Mouse (Mus musculus) MEL-GATA-1-ER (cell line): Measurements from ENCODE around the gene Calm4.
"Not testable (repeated sequence)": the region's sequence is repeated elsewhere in the genome, so short reads cannot be mapped to it uniquely, and the experiment has no call there.

Source experiments
- DNase-seq: peaks from one replicate; pipeline ENCODE4 v3.0.0-alpha.2; 2012; ENCODE audit warnings: low read depth; ENCODE audit errors: extremely low read depth

Calm4 gene

GRCm38 (mm10) chr13:3837312-3837807 is at the start of gene Calm4:
Gene Calm4 (plus strand): TSS chr13:3837757.
- not testable (repeated sequence) for DNase-seq

GRCm38 (mm10) chr13:3788588-3788987 is 49.0 kb upstream of the Calm4 start:
- no peak for DNase-seq

GRCm38 (mm10) chr13:3789531-3789930 is 48.0 kb upstream of the Calm4 start:
- no peak for DNase-seq

- DNase-seq, result no peak
These were observed 40.9 kb upstream of the Calm4 start for GRCm38 (mm10) chr13:3796649-3797048.

GRCm38 (mm10) chr13:3798751-3799150 is 38.8 kb upstream of the Calm4 start:
- DNase-seq, result no peak

- DNase-seq, result no peak
These were observed 38.2 kb upstream of the Calm4 start for GRCm38 (mm10) chr13:3799386-3799785.

GRCm38 (mm10) chr13:3804186-3804585 is 33.4 kb upstream of the Calm4 start, which contains the start of gene Calml3:
Gene Calml3 (minus strand): TSS chr13:3804316.
- DNase-seq, result no peak

- DNase-seq, result no peak
These were observed 32.4 kb upstream of the Calm4 start for GRCm38 (mm10) chr13:3805132-3805531.

GRCm38 (mm10) chr13:3805638-3806037 is 31.9 kb upstream of the Calm4 start:
- peak; percentile 52 for DNase-seq

GRCm38 (mm10) chr13:3807131-3807827 is 30.3 kb upstream of the Calm4 start:
- peak; percentile 27 for DNase-seq

GRCm38 (mm10) chr13:3818012-3818739 is 19.4 kb upstream of the Calm4 start:
- DNase-seq, result no peak

- no peak for DNase-seq
These were observed 18.8 kb upstream of the Calm4 start for GRCm38 (mm10) chr13:3818740-3819076.

GRCm38 (mm10) chr13:3822105-3822504 is 15.5 kb upstream of the Calm4 start:
- DNase-seq, result no peak

- DNase-seq, result no peak
These were observed 11.8 kb upstream of the Calm4 start for GRCm38 (mm10) chr13:3825726-3826125.

GRCm38 (mm10) chr13:3831546-3831945 is 6.0 kb upstream of the Calm4 start:
- no peak for DNase-seq

- DNase-seq, result no peak
These were observed 5.6 kb upstream of the Calm4 start for GRCm38 (mm10) chr13:3831994-3832393.

GRCm38 (mm10) chr13:3832450-3832849 is 5.1 kb upstream of the Calm4 start:
- no peak for DNase-seq

- DNase-seq, result not testable (repeated sequence)
These were observed 3.9 kb upstream of the Calm4 start for GRCm38 (mm10) chr13:3833644-3834043.

- not testable (repeated sequence) for DNase-seq
These were observed 3.1 kb downstream of the Calm4 start for GRCm38 (mm10) chr13:3840662-3841061.

- no peak for DNase-seq
These were observed 12.8 kb downstream of the Calm4 start for GRCm38 (mm10) chr13:3850330-3850729.

- DNase-seq, result not testable (repeated sequence)
These were observed 16.2 kb downstream of the Calm4 start, which contains the start of gene Calm5 for GRCm38 (mm10) chr13:3853648-3854333. Gene Calm5 (plus strand): TSS chr13:3854173.

- DNase-seq, result no peak
These were observed 17.3 kb downstream of the Calm4 start for GRCm38 (mm10) chr13:3854856-3855255.
